In genomic region chrX:164313876-164314275, GRCm38 (mm10) we compare ENCODE assay signal across 19 mouse cellular contexts. TPM values are rescaled to one million over a fixed set of nuclear protein-coding genes. Genes with fewer than 3 reads are reported as not detected.
A peak's percentile ranks its signal among the peaks of the same experiment; 100 is the strongest.
DNase-seq lines count a peak whose midpoint lies in the region; ATAC-seq lines count a peak whose summit lies in the region.
"Had no signal": no experiment of that assay in that cellular context is flagged by ENCODE, and none has a peak within 500 bp of the region (broad histone marks: within the 10 kb centered on the region; RNA-seq: fewer than 3 reads in every experiment).

No protein-coding gene starts in this region.

- ATAC-seq in forebrain, embryonic 13.5 days: peak; percentile 94; the same call in 1 of the 2 replicates
- ATAC-seq in forebrain, embryonic 12.5 days (ENCODE audit: low FRiP score): no peak
- ATAC-seq in lung, embryonic 16.5 days (ENCODE audit: low read depth): peak; percentile 85
- ATAC-seq: intestine, postnatal 0 days had no signal

- H3K27ac ChIP-seq in forebrain, embryonic 13.5 days: no peak overlapping the region
- H3K27ac ChIP-seq in forebrain, embryonic 12.5 days: no peak overlapping the region
- H3K27ac ChIP-seq in lung, embryonic 16.5 days (ENCODE audit: low read length): no peak overlapping the region
- H3K27ac ChIP-seq: hindbrain, embryonic 15.5 days; liver, embryonic 13.5 days; midbrain, embryonic 12.5 days had no signal

- WGBS in forebrain, embryonic 13.5 days: 62% methylated on average over 1 of the region's 1 CpGs
- WGBS in forebrain, embryonic 12.5 days: 89% methylated on average over 1 of the region's 1 CpGs
- 39% methylated on average over 1 of the region's 1 CpGs for whole genome bisulfite sequencing in lung, embryonic 16.5 days

- no peaks in the 10 kb centered on the region for H3K36me3 ChIP-seq in forebrain, embryonic 13.5 days (ENCODE audit: poor library complexity, severe bottlenecking)
- no peaks in the 10 kb centered on the region for H3K36me3 ChIP-seq in forebrain, embryonic 12.5 days (replicated peaks)
- no peaks in the 10 kb centered on the region for H3K36me3 ChIP-seq in lung, embryonic 16.5 days (ENCODE audit: control insufficient read depth, insufficient read depth, low read length)
- H3K36me3 ChIP-seq: hindbrain, embryonic 15.5 days; liver, embryonic 13.5 days; midbrain, embryonic 12.5 days had no signal

- H3K27me3 ChIP-seq in forebrain, embryonic 13.5 days: no peaks in the 10 kb centered on the region
- H3K27me3 ChIP-seq in forebrain, embryonic 12.5 days: no peaks in the 10 kb centered on the region
- H3K27me3 ChIP-seq in lung, embryonic 16.5 days (ENCODE audit: control insufficient read depth, insufficient read depth, low read depth, low read length): no peaks in the 10 kb centered on the region
- H3K27me3 ChIP-seq: CH12.LX; hindbrain, embryonic 15.5 days; liver, embryonic 13.5 days had no signal

- DNase-seq in lung, postnatal 10 days: no peak
- peak; percentile 5 for DNase-seq in brain, adult 2 months (ENCODE audit: low read depth, low spot score)
- DNase-seq in telencephalon, adult 2 months (ENCODE audit: low read depth, low spot score): peak; percentile 6
- DNase-seq in frontal cortex, postnatal 10 days (ENCODE audit: low spot score in 2 of 2): no peak
- DNase-seq: cerebellum, adult 9-11 months; gastrocnemius, postnatal 14 days; heart, adult 18-20 months; heart, postnatal 4 days; liver, embryonic 13.5 days; thymus, postnatal 36 days had no signal

- no peaks in the 10 kb centered on the region for H3K4me1 ChIP-seq in forebrain, embryonic 13.5 days
- no peaks in the 10 kb centered on the region for H3K4me1 ChIP-seq in forebrain, embryonic 12.5 days
- H3K4me1 ChIP-seq in lung, embryonic 16.5 days (replicated peaks; ENCODE audit: control insufficient read depth, insufficient read depth, low read length): no peaks in the 10 kb centered on the region
- H3K4me1 ChIP-seq: hindbrain, embryonic 15.5 days; liver, embryonic 13.5 days; midbrain, embryonic 12.5 days had no signal

- no peak overlapping the region for H3K4me2 ChIP-seq in forebrain, embryonic 13.5 days
- no peak overlapping the region for H3K4me2 ChIP-seq in forebrain, embryonic 12.5 days
- H3K4me2 ChIP-seq in lung, embryonic 16.5 days (ENCODE audit: low read depth, low read length): no peak overlapping the region
- H3K4me2 ChIP-seq: hindbrain, embryonic 15.5 days; liver, embryonic 13.5 days; midbrain, embryonic 12.5 days had no signal

- H3K9ac ChIP-seq in forebrain, embryonic 13.5 days: no peak overlapping the region
- H3K9ac ChIP-seq in forebrain, embryonic 12.5 days: no peak overlapping the region
- no peak overlapping the region for H3K9ac ChIP-seq in lung, embryonic 16.5 days (ENCODE audit: low read length)
- H3K9ac ChIP-seq: hindbrain, embryonic 15.5 days; liver, embryonic 13.5 days; midbrain, embryonic 12.5 days had no signal

- H3K4me3 ChIP-seq in forebrain, embryonic 13.5 days: no peak overlapping the region
- H3K4me3 ChIP-seq in forebrain, embryonic 12.5 days (replicated peaks): no peak overlapping the region
- H3K4me3 ChIP-seq in lung, embryonic 16.5 days (ENCODE audit: low read length): no peak overlapping the region
- H3K4me3 ChIP-seq: hindbrain, embryonic 15.5 days; liver, embryonic 13.5 days; midbrain, embryonic 12.5 days; myocyte had no signal

- no peaks in the 10 kb centered on the region for H3K9me3 ChIP-seq in forebrain, embryonic 13.5 days (replicated peaks)
- H3K9me3 ChIP-seq in forebrain, embryonic 12.5 days: no peaks in the 10 kb centered on the region
- no peaks in the 10 kb centered on the region for H3K9me3 ChIP-seq in lung, embryonic 16.5 days (ENCODE audit: control insufficient read depth, low read length)
- H3K9me3 ChIP-seq: hindbrain, embryonic 15.5 days; liver, embryonic 13.5 days; midbrain, embryonic 12.5 days had no signal

RNA-seq across cellular contexts. Expression of gene Pir, which starts 44.7 kb away (rescaled TPM):
- polyA plus RNA-seq in forebrain, embryonic 13.5 days (2015; fragmentation: Nextera tagmentation; extraction: Ambion mirVana): 3.8 and 4.1 TPM in 2 replicates
- polyA plus RNA-seq in forebrain, embryonic 12.5 days (2016; fragmentation: Nextera tagmentation; extraction: Ambion mirVana): 5.6 and 6.1 TPM in 2 replicates
- polyA plus RNA-seq in lung, embryonic 16.5 days (2015; fragmentation: Nextera tagmentation; extraction: Ambion mirVana): 17.1 and 17.7 TPM in 2 replicates

RNA-seq across cellular contexts. Expression of gene Bmx, which starts 55.9 kb away (rescaled TPM):
- polyA plus RNA-seq in forebrain, embryonic 13.5 days (2015; fragmentation: Nextera tagmentation; extraction: Ambion mirVana): 0.05 and 0.17 TPM in 2 replicates
- polyA plus RNA-seq in forebrain, embryonic 12.5 days (2016; fragmentation: Nextera tagmentation; extraction: Ambion mirVana): 0.08 and 0.15 TPM in 2 replicates
- polyA plus RNA-seq in lung, embryonic 16.5 days (2015; fragmentation: Nextera tagmentation; extraction: Ambion mirVana): 1.3 and 1.6 TPM in 2 replicates
- polyA plus RNA-seq: myocyte; neural tube, embryonic 14.5 days had no signal

RNA-seq across cellular contexts. Expression of gene Vegfd, which starts 59.3 kb away (rescaled TPM):
- 0.23 and 0.35 TPM in 2 replicates for polyA plus RNA-seq in forebrain, embryonic 13.5 days (2015; fragmentation: Nextera tagmentation; extraction: Ambion mirVana)
- polyA plus RNA-seq in forebrain, embryonic 12.5 days (2016; fragmentation: Nextera tagmentation; extraction: Ambion mirVana): 0.77 TPM in 2 replicates
- polyA plus RNA-seq in lung, embryonic 16.5 days (2015; fragmentation: Nextera tagmentation; extraction: Ambion mirVana): 56.4 and 58.4 TPM in 2 replicates

Comparison
In these comparisons a context has a peak if more than half of its experiments do, and no peak if none do; other contexts are left out.
1. DNase-seq: peak in brain, adult 2 months (single experiment) and telencephalon, adult 2 months (single experiment); none in lung, postnatal 10 days (single experiment) and frontal cortex, postnatal 10 days (0 of 2).
2. RNA of gene Vegfd, which starts 59.3 kb away (polyA plus RNA-seq): 56.4 to 58.4 TPM in lung, embryonic 16.5 days; 0.77 TPM in forebrain, embryonic 12.5 days and 0.23 to 0.35 TPM in forebrain, embryonic 13.5 days; every median in the first group is over 10 times any median in the second.